Mouse (Mus musculus) heart, embryonic 16.5 days (tissue): Measurements from ENCODE around the gene Ftsj3. TPM values are rescaled to one million over a fixed set of nuclear protein-coding genes. Genes with fewer than 3 reads are reported as not detected.

Experiments
- ATAC-seq: fragments of 200-750 bp; cut with Nextera tagmentation; replicated peaks from 2 replicates; pipeline ENCODE4 v1.8.0; 2017; ENCODE audit warnings: moderate number of reproducible peaks; ENCODE audit not compliant: insufficient read depth, low FRiP score; ENCODE audit errors: extremely low read depth
- H3K27ac ChIP-seq: fragments of 300-500 bp; sonication (generic); 2 replicates; pipeline ENCODE4 v1.5.1; 2014; ENCODE audit warnings: mild to moderate bottlenecking, low read length, control low read depth, moderate library complexity
- H3K27me3 ChIP-seq: fragments of 300-500 bp; sonication (generic); 2 replicates; pipeline ENCODE4 v1.6.1; 2014; ENCODE audit warnings: low read length, mixed read lengths; ENCODE audit not compliant: control insufficient read depth, insufficient read depth
- H3K36me3 ChIP-seq: fragments of 300-500 bp; sonication (generic); 2 replicates; pipeline ENCODE4 v1.6.1; 2014; ENCODE audit not compliant: control insufficient read depth, insufficient read depth
- H3K4me1 ChIP-seq: fragments of 300-500 bp; sonication (generic); 2 replicates; pipeline ENCODE4 v1.6.1; 2014; ENCODE audit warnings: low read length, mixed read lengths; ENCODE audit not compliant: control insufficient read depth, insufficient read depth
- H3K4me2 ChIP-seq: fragments of 300-500 bp; sonication (generic); 2 replicates; pipeline ENCODE4 v1.6.1; 2014; ENCODE audit warnings: low read depth, mild to moderate bottlenecking, control low read depth, low read length
- H3K4me3 ChIP-seq: fragments of 300-500 bp; sonication (generic); 2 replicates; pipeline ENCODE4 v1.5.1; 2014; ENCODE audit warnings: mild to moderate bottlenecking, control low read depth, low read length
- H3K9ac ChIP-seq: fragments of 300-500 bp; sonication (generic); 2 replicates; pipeline ENCODE4 v1.6.1; 2014; ENCODE audit warnings: low read length, control low read depth
- H3K9me3 ChIP-seq: fragments of 300-500 bp; sonication (generic); replicated peaks from 2 replicates; pipeline ENCODE4 v1.6.1; 2016; ENCODE audit warnings: low read length; ENCODE audit not compliant: control insufficient read depth
- WGBS: fragments of 180-500 bp; shearing (Covaris S2); extraction: QIAGEN DNeasy Blood & Tissue Kit; methylation state at CpG from one replicate; pipeline ENCODE4 v1.1.7; 2014; 5-methylcytosine and 5-hydroxymethylcytosine counted together
- polyA plus RNA-seq: library from polyadenylated mRNA; unstranded; fragments of >200 nt; fragmentation: Nextera tagmentation; extraction: Ambion mirVana; gene quantifications from 2 replicates; pipeline ENCODE4 v1.2.1, GENCODE M21; 2015

Gene Ftsj3
- polyA plus RNA-seq, 1 experiment from 2014 or later = 38.7 TPM

DNA sequence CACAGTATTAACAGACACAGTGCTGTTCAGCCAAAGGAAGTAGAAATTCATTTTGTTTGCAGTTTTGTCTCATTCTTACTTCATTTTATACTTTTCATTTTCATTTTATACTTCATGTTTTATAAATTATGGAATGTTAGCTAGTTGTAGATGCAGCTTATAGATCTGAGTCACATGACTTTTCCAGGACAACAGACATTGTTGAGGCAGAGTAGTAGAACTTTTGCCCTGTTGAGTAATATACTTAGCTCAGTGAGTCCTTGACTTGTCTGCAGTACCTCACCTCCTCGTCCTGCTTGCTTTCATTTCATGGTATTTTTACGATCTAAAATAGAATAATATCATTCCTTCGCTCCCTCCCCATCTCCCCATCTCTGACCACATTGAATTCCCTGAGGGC, 35.3 kb downstream of the Ftsj3 start:
- Histone ChIP-seq H3K4me2 (no peak overlapping the region), H3K27ac (no peak overlapping the region), H3K9me3 (no peaks in the 10 kb centered on the region), H3K27me3 (no peaks in the 10 kb centered on the region), H3K36me3 (peaks cover 8% of the 10 kb centered on the region), H3K9ac (no peak overlapping the region), H3K4me3 (no peak overlapping the region), H3K4me1 (peaks cover 13% of the 10 kb centered on the region)
- no peak for ATAC-seq
- WGBS = 92% methylated on average over 3 of the region's 3 CpGs

DNA sequence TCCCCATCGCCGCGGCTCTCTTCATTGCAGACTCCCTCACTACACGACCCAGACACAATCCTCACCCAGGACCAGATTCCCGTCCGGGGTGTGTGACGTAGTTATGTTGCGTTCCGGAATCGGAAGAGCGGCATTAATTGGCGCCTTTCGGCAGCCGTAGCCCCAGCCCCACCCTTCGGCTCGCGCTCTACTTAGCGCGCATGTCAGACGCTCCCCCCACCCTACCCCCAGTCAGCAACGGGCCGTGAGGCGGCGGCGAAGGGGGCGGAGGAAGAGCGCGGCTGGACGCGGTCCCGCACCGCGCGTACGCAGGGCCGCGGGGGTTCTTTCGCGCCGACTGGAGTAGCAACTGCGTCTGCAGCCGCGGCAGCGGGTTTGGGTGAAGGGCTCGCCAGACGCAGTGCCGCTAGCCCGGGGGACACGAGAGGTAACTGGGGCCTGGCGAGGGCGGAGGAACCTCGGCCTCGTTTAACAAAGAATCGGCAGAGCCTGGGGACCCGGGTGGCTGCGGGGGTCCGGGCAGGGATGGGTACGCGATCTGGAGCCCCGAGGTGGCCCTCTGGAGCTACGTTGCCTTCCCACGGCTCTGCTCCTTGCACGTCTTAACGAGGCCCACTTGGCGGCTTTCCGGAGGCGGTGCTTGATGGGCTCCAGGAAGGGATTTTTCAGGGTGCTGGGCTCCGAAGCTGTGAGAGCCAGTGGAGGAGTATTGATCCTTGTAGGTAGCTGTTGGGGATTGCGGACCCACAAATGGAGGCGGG, 39.0 kb downstream of the Ftsj3 start, which contains the start of gene Ddx42:
Gene Ddx42, plus strand, starts transcription at position 197 of the 761 bp plus-strand sequence.
- WGBS = under 1% methylated on average over 70 of the region's 70 CpGs
- peak within 1 kb of the TSS; percentile 98 for H3K27ac ChIP-seq
- peaks cover 33% of the 10 kb centered on the region for H3K4me1 ChIP-seq
- peak; percentile 89 for ATAC-seq
- H3K27me3 ChIP-seq = no peaks in the 10 kb centered on the region
- no peaks in the 10 kb centered on the region for H3K9me3 ChIP-seq
- peaks cover 1% of the 10 kb centered on the region for H3K36me3 ChIP-seq
- H3K4me2 ChIP-seq = peak within 1 kb of the TSS; percentile 82
- peak within 1 kb of the TSS; percentile 99 for H3K9ac ChIP-seq
- H3K4me3 ChIP-seq = peak within 1 kb of the TSS; percentile 99

DNA sequence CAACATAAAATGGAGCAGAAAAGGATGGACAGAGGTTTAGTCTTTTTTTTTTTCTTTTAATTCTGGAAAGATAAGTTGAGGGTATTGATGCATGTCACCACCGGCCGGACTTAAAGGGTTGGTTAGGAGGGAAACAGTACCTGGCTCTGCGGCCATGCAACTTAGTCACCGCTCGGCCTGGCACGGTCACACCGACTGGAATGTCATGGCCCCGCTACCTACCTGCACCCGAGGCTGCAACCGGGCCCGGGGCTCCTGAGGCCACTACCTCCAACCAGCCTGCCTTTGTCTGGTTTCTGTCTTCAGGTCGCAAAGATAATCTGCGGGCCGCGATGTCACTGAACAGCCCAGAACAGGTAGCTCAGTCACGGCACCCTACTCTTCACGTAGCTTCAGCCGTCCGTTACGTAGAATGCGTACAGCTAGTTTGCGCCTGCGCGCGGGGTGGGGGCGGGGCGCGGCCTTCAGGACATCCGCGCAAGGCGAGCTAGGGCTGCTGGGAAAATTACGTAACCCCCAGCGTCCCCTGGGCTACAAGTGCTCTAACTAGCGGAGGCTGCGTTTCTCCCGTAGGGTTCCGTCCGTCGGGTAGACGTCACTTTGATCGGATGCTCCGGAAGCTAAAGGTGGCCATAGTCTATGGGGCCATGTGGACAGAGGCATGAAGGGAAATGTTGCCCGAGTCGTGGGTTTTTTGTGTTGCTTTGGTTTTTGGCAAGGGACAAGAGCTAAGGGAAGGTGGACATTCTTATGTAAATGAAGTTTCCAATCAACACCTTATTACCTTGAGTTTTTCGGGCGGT, 39.8 kb downstream of the Ftsj3 start, which contains the start of gene Ccdc47:
Gene Ccdc47, minus strand, starts transcription at position 418 of the 803 bp plus-strand sequence.
- H3K9ac ChIP-seq = peak within 1 kb of the TSS; percentile 99
- H3K9me3 ChIP-seq = no peaks in the 10 kb centered on the region
- under 1% methylated on average over 46 of the region's 46 CpGs for WGBS
- ATAC-seq = peak; percentile 97
- no peaks in the 10 kb centered on the region for H3K27me3 ChIP-seq
- peak within 1 kb of the TSS; percentile 82 for H3K4me2 ChIP-seq
- H3K4me1 ChIP-seq = peaks cover 33% of the 10 kb centered on the region
- peaks cover 8% of the 10 kb centered on the region for H3K36me3 ChIP-seq
- peak within 1 kb of the TSS; percentile 99 for H3K4me3 ChIP-seq
- H3K27ac ChIP-seq = peak within 1 kb of the TSS; percentile 98

DNA sequence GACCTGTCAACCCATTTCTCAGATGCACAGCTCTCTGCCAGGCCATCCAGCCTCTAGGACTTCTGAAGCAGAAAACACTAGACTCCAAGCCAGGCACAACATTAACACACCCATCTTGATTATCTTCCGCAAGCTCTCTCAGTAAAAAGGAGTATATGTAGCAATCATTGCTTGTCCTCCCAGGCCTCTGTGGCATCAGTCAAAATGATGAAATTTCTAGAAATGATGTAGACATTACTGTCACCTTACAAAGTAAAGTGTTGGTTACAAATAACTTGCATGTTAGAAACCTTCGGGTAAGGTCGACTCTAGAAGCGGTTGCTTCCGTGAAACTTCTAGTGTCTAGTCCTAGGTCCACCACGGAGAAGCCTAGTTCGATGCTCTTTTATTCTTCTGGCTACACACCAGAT, 40.4 kb downstream of the Ftsj3 start:
- peak overlapping the region; percentile 82 for H3K4me2 ChIP-seq
- H3K9ac ChIP-seq = peak overlapping the region; percentile 82
- peak overlapping the region; percentile 98 for H3K27ac ChIP-seq
- ATAC-seq = no peak
- WGBS = 19% methylated on average over 7 of the region's 7 CpGs
- H3K36me3 ChIP-seq = peaks cover 14% of the 10 kb centered on the region
- peaks cover 33% of the 10 kb centered on the region for H3K4me1 ChIP-seq
- peak overlapping the region; percentile 99 for H3K4me3 ChIP-seq
- H3K9me3 ChIP-seq = no peaks in the 10 kb centered on the region
- H3K27me3 ChIP-seq = no peaks in the 10 kb centered on the region

DNA sequence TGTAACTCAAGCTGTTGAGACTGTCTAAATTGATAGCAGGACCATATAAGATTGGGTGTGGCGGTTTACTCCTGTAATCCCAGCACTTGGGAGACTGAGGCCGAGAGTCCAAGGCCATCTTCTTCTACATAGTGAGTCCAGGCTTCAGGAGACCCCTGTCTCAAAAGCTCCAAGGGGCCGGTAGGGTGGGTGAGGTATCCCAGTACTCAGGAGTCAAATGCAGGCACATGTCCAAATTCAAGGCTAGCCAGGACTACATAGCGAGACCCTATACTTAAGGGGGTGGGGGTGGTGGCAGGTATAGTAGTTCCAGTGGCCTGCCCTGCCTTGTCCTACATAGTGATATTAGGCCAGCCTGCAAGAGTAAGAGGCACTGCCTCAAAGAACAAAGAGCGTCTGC, 41.0 kb downstream of the Ftsj3 start:
- 90% methylated on average over 5 of the region's 5 CpGs for WGBS
- H3K9me3 ChIP-seq = no peaks in the 10 kb centered on the region
- H3K27ac ChIP-seq = no peak overlapping the region
- H3K4me3 ChIP-seq = peak overlapping the region; percentile 99; the same call in 1 of the 2 replicates
- H3K36me3 ChIP-seq = peaks cover 19% of the 10 kb centered on the region
- H3K4me2 ChIP-seq = peak overlapping the region; percentile 82
- no peak for ATAC-seq
- peaks cover 33% of the 10 kb centered on the region for H3K4me1 ChIP-seq
- H3K27me3 ChIP-seq = no peaks in the 10 kb centered on the region
- H3K9ac ChIP-seq = peak overlapping the region; percentile 82

DNA sequence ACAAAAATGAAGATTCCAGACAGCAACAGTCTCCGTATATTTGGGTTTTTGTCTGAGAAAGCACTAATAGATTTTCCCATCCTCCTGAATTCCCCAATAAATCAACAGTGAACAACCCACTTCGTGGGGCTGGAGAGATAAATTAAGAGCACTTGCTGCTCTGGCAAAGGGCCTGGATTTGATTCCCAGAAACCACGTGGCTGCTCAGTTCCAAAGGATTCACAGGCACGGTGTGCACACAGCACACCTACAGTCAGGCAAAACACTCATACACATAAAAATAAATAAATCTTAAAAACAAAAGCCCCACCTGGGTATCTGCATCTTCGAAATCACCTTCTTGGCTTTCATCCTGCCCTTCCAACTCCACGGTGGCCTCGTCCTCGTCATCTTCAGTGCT, 43.1 kb downstream of the Ftsj3 start:
- peaks cover 21% of the 10 kb centered on the region for H3K4me1 ChIP-seq
- H3K4me3 ChIP-seq = no peak overlapping the region
- no peak overlapping the region for H3K9ac ChIP-seq
- ATAC-seq = no peak
- H3K36me3 ChIP-seq = peaks cover 37% of the 10 kb centered on the region
- no peaks in the 10 kb centered on the region for H3K9me3 ChIP-seq
- WGBS = 78% methylated on average over 8 of the region's 8 CpGs
- no peak overlapping the region for H3K27ac ChIP-seq
- H3K27me3 ChIP-seq = no peaks in the 10 kb centered on the region
- no peak overlapping the region for H3K4me2 ChIP-seq

DNA sequence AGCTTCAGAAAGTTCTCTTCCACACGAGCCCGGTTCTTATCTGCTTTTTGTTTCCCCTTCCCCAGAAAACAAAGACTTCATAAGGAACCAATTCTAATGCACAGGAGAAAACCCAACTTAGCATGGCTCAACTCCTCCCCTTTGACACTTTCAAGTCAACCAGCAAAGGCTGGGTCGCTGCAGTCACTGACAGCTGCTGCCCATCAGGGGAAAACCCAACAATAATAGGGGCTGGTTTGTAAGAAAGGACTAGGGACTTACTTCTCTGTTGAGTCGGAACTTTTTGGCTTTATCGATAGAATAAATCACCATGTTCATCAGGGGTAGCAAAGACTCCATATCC, 53.8 kb downstream of the Ftsj3 start, which contains the start of gene Strada:
Gene Strada, minus strand, starts transcription at position 46 of the 343 bp plus-strand sequence.
- Histone ChIP-seq H3K4me1 (no peaks in the 10 kb centered on the region), H3K4me2 (no peak within 1 kb of the TSS), H3K9ac (no peak within 1 kb of the TSS), H3K27me3 (no peaks in the 10 kb centered on the region), H3K36me3 (peaks cover 57% of the 10 kb centered on the region), H3K9me3 (no peaks in the 10 kb centered on the region), H3K27ac (peak within 1 kb of the TSS; percentile 26; the same call in 1 of the 2 replicates), H3K4me3 (no peak within 1 kb of the TSS)
- ATAC-seq = no peak
- 70% methylated on average over 5 of the region's 5 CpGs for WGBS

DNA sequence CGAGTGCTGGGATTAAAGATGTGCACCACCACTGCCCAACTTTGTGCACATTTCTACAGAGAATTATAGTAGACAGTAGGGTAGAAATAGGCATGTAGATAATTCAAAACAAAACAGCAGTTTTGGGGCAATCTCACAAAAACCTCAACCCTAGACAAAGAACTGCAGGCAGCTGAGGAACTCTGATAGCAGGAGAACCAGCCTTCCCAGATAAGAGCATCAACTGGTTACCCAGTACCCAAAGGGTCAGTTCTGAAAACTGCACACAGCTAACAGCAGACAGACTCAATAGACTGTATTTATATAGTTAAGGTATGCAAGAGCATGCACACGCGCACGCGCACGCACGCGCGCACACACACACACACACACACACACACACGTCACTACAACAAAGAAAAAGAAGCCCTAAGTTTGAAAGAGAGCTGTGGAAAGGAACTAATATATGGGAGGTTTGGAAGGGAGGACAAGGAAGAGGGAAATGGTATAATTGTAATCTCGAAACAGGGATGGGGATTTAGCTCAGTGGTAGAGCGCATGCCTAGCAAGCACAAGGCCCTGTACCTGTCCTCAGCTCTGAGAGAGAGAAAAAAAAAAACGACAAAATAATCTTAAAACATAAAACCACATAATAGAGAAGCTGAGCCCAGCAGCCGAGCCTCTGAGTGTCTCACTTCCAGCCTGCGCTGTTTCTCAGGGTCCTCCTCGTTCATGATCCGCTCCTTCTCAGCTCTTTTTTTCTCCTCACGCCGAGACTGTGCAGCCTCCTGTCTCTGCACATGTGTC, 54.3 kb downstream of the Ftsj3 start:
- peaks cover 52% of the 10 kb centered on the region for H3K36me3 ChIP-seq
- no peak overlapping the region for H3K4me2 ChIP-seq
- H3K9me3 ChIP-seq = no peaks in the 10 kb centered on the region
- no peaks in the 10 kb centered on the region for H3K27me3 ChIP-seq
- no peak overlapping the region; the same call in 1 of the 2 replicates for H3K27ac ChIP-seq
- no peaks in the 10 kb centered on the region for H3K4me1 ChIP-seq
- WGBS = 88% methylated on average over 19 of the region's 19 CpGs
- no peak for ATAC-seq
- no peak overlapping the region for H3K4me3 ChIP-seq
- no peak overlapping the region for H3K9ac ChIP-seq
